Mouse (Mus musculus) brain, adult 2 months (tissue): ENCODE data around the gene Armc7.
"Not testable (repeated sequence)": the region's sequence is repeated elsewhere in the genome, so short reads cannot be mapped to it uniquely, and the experiment has no call there.

Experiments used
- DNase-seq: peaks from one replicate; pipeline ENCODE4 v3.0.0; 2011; ENCODE audit warnings: low read depth, low spot score

Gene Armc7

DNA sequence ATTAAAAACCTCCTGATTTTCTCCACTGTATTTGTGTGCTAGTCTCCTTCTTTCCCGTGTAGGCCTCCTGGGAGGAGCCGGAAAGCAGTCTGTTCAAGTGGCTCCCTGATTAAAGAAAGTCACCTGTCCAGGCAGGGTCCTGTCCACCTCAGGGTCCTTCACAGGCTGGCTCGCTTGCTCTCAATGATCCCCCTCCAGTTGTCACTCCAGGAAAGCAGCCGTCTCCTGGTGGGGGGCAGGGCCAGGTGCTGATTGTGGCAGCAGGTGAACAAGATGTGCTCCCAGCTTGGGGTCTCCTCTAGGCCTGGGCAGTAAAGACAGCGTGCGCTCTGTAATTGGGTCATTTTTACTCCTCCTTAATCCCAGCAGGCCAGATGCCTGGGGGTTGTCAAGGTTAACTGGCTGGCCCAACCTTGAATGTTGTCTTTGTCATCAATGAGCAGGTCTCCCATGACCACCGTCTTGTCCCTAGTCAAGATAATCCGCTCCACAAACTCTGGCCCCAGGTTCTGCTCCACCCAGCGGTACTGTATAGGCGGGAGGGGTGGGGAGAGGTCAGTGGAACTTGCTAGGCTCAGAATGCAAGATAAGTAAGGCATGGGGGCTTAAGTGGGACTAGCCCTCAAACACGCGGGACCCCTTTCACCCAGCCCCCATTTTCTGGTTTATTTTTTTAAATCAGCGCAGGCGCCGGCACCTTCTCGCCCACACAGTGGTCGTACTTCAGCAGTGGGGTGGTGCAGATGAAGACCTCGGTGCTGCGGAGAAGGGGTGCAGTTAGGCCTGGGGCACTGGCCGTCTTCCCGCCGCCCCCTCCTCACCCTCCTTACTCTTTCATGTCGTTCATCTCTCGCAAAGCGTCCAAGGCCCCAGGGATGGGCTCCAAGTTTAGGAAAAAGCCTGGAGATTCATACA is 15.2 kb downstream of the Armc7 start:
- DNase-seq = no peak

DNA sequence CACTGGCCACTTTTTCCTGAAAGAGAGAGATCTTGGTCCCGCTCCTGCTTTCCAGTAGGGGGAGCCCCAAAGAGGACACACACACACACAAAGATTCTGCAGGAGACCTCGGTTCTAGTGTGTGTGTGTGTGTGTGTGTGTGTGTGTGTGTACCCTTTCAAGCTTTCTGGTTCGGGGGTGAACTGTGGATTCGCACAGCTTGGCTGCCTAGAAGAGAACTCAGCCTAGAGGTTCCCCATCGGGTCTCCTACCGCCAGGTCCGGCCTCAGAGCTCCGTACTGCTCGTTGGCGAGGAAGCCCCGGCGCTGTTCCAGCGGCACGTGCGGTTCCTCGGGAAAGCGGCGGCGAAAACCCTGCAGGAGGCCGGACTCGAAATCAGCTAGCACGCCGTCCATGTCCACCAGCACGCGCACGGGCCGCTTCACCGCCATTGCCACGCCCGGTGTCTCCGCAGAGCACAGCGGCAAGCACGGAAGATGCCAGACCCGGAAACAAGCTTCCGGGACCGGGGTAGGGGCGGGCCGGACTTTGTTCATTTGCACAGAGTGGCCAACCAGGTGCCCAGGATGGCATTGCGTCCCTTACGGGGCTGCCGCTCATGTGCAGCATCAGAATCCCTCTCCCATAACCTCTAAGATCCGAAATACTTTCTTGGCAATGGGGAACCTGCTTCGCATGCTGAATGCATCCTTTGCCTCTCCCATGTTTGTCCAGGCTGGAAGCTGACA is 16.1 kb downstream of the Armc7 start, which contains the start of gene Nt5c:
Gene Nt5c (minus strand): TSS at position 507 of the 728 bp plus-strand sequence.
- DNase-seq = peak; percentile 96

GRCm38 (mm10) chr11:115492387-115492786 is 16.9 kb downstream of the Armc7 start:
- no peak for DNase-seq

DNA sequence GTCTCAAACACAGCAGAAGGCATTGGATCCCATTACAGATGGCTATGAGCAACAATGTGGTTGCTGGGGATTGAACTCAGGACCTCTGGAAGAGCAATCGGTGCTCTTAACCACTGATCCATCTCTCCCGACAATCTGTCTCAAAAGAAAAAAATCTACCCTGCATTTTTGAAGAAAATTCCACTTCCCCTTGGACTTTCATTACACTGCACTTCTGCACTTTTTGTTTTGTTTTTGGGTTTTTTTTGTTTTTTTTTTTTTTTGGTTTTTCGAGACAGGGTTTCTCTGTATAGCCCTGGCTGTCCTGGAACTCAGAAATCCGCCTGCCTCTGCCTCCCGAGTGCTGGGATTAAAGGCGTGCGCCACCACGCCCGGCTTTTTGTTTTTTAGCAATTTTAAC is 21.1 kb downstream of the Armc7 start:
- not testable (repeated sequence) for DNase-seq

- DNase-seq = no peak
Observed at GRCm38 (mm10) chr11:115502636-115503035, 27.2 kb downstream of the Armc7 start.

GRCm38 (mm10) chr11:115506586-115506985 is 31.1 kb downstream of the Armc7 start:
- no peak for DNase-seq

DNA sequence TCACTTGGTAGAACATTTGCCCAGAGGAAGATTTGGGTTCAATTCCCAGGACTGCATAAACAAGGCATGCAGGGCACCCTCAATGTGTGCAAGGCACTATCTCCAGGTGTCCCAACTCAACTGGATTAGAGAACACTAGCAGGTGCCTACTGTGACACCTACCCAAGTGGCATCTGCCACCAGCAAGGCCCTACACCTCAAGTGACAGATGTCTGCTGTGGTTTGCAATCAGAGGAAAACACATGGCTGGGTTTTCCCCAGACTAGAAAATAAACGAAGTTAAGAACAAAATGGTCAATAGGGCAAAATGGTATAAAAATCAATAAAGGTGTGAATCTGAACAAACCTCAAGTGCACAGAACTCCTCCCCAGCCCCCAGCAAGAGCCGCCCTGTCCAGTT is 32.6 kb downstream of the Armc7 start:
- no peak for DNase-seq

- peak; percentile 44 for DNase-seq
Observed at GRCm38 (mm10) chr11:115509773-115510506, 34.5 kb downstream of the Armc7 start.

DNA sequence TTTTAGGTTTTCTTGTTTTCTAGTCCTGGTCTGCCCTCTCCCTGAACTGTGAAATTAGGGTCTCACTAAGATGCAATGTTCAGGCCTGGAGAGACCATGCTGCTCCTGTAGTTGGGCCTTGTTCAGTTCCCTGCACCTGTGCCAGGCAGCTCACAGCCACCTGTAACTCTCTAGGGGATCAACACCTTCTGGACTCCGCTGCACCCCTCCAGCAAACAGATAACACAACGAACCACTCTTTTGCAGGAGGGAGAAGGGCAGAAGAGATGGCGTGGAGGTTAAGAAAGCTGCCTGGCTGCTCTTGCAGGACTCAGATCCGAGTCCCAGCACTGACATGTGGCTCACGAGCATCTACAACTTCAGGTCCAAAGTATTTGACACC is 35.0 kb downstream of the Armc7 start:
- no peak for DNase-seq

GRCm38 (mm10) chr11:115511121-115511520 is 35.7 kb downstream of the Armc7 start:
- no peak for DNase-seq

DNA sequence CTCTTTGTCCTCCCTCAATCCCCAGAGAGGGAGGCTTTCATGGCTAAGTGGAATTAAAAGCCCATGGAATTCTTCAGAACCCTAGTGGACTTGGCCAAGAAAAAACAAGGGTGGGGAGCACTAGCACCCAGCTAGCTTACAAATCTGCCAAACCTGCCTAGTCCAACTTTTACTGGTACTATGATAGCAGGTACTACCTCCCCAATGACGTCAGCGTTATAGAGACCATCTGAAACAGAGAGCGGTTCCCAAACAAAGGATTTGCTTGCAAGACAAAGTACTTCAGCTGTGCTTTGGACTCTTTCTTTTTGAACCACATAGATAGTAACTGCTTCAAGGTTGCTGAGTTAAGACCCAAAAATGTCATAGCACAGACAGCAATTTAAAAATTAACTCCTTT is 36.5 kb downstream of the Armc7 start:
- no peak for DNase-seq

- no peak for DNase-seq
Observed at GRCm38 (mm10) chr11:115512407-115513183, 37.1 kb downstream of the Armc7 start.

DNA sequence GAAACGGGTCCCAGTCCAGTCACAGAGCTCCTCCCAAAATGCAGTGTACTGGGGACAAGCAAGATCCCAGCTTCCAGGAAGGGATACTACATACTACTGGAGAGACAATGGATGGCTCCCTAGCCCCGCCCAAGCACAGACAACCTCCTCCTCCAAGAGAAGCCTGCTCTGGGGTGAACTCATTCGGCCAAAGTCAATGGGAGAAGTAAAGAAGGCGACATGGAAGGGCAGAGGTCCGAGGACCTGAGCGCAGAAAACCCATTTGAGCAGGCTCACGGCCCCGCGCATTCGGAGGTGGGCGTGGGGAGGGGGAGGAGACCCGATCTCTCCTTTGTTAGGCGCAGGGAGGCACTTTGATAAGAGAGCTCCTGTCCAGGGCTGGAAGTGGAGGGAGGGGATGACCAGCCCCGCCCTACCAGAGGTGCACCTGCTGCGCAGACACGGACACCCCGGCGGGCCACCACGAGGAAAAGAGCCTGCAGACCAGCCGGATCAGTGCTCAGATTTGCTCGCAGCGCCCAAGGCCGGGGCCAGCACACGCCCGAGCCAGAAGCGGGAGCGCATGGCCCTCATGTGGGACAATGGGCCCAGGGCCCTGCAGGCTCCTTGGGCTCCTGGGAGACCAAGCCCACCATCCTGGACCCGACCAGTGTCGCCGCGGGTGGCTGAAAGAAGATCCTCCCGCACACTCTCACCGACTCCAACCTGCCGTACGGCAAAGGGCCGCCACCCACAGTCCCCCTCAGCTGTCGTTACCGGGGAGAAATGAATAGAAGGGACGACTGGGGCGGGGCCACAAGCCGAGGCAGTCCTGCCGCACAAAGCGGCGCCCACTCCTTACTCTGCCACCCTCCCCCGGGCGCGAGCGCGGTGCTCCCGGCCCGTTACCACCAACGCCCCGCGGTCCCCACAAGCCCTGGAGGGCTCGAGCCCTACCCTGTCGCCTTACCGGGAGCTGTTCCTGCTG is 38.1 kb downstream of the Armc7 start:
- peak; percentile 62 for DNase-seq

DNA sequence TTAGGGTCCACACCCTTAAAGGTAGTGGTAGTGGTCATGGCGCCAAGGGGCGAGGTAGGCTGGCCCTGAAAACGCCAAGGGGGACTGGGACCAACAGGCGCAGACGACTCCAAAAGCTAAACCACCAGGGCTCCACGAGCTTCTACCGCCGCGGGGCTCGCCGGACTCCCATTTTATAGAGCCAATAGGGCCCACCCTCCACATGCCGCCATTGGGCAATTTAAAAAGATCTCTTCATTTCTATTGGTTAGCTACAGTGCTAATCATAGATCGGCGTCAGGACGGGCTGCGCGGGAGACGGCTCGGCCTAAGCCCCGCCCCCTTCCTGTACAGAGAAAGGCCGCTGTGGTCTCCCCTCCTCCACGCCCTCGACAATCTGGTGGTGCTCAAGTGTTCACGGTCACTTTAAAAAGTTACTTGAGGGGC is 38.8 kb downstream of the Armc7 start, which contains the start of gene Jpt1:
Gene Jpt1 (minus strand): TSS at position 150 of the 426 bp plus-strand sequence.
- DNase-seq = peak; percentile 98

DNA sequence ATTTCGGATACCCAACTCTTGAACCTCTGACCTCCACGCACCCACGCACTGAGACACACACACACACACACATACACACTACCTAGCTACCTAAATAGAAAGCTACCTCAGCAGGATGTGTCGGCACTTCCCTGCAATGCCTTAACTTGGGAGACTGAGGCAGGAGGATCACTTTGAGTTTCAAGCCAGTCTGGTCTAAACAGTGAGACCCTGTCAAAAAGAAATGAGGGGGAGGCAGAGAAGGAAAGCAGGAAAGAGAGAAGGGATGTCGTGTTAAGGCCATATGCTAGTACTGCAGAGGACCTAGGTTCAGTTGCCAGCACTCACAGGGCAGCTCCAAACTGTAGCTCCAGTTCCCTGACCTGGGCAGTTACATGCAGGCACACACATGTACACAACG is 39.6 kb downstream of the Armc7 start:
- no peak for DNase-seq

GRCm38 (mm10) chr11:115516942-115517341 is 41.5 kb downstream of the Armc7 start:
- no peak for DNase-seq

GRCm38 (mm10) chr11:115518693-115519092 is 43.2 kb downstream of the Armc7 start:
- DNase-seq = peak; percentile 60

GRCm38 (mm10) chr11:115519581-115519980 is 44.1 kb downstream of the Armc7 start:
- no peak for DNase-seq

GRCm38 (mm10) chr11:115520218-115520617 is 44.8 kb downstream of the Armc7 start:
- no peak for DNase-seq

DNA sequence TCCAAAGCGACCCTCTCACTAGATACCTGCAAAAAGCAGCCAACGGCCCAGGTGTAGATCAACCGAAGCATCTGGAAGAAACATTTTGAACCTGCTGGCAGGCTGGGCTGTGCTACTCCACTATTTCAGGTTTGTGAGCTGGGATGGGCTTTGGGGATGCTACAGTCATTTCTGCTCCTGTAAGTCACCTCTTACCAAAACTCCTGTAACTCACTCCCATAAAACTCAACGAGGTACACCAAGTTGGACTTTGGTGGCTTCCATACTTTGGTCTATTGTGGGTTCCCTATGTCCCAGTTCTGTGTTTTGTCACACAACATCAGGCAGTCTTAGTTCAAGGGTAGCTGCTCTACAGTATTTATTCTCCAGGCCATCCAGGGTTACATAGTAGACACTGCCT is 45.6 kb downstream of the Armc7 start:
- DNase-seq = no peak
